Mouse (Mus musculus) spleen, postnatal 36 days (tissue): ENCODE measurements at regions not wholly inside any gene's neighbourhood (a gene's known extent, or its start where the extent isn't known, plus 50 kb on each side); places are given as distances from the start of the nearest gene placed in this dataset.
A peak's percentile ranks its signal among the peaks of the same experiment; 100 is the strongest.

Experiments
- DNase-seq, 2 experiments: peaks; one replicate each; pipeline ENCODE4 v3.0.0; 2022; ENCODE audit warnings: low spot score in 2 of 2, mixed read lengths in 1 of 2

DNA sequence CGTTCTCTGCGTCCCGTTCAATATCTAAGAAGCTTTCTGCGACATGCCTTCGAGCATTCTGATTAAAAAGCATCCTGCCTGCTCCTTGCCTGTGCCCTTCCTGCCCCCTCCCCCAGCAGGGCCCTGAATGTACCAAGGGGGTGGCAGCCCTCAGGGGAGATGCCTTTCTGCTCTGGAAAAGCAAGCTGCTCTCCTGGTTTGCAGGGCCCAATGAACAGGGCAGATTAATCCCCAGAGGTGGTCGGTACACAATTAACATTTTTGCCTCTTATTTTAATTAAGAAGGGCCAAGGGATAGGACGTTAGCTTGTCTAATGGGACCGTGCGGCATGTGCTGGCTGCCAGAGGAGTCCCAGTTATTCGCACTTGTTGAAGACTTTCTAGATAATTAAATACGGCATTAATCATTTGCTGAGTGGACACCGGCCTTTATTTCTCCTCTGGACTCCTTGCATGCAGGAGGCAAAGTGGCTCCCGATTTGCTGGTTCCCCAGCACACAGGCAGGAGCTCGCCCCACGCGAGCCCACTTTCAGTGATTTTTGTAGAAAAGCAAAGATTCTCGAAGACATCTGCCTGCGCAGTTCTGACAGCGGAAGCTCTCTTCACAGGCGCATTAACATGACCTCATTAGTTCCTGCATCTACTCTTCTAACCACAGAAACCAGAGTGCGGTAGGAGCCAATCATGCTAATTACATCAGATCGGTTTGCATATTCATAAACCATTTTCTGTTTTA is 336.8 kb upstream of the 4930535I16Rik start:
- no peak for DNase-seq

DNA sequence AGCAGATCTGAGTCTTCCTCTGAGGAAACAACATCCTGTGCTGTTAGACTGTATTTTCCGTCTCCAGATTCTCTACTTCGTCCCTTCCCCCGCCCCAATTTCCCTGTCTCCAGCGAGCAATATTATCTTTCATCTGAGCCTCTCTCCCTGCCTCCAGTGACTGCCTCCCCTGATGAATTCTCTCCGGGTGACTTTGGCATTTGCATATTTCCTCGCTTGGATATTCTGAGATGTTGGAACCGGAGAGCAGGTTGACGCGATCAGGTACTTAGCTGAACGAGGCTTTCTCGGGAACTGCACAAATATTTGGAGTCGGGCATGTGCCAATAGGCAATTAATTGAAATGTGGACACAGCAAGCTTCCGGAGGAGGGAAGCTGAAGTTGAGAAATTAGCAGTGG is 323.8 kb upstream of the 4930535I16Rik start:
- no peak for DNase-seq

GRCm38 (mm10) chr4:124236476-124236875 is 318.7 kb upstream of the 4930535I16Rik start:
- DNase-seq: no peak

GRCm38 (mm10) chr4:124228537-124228936 is 310.7 kb upstream of the 4930535I16Rik start:
- peak; percentile 10 to 41 for DNase-seq

- no peak for DNase-seq
Measured at GRCm38 (mm10) chr4:124223646-124224500, 306.1 kb upstream of the 4930535I16Rik start.

GRCm38 (mm10) chr4:124221736-124222135 is 303.9 kb upstream of the 4930535I16Rik start:
- no peak for DNase-seq

- DNase-seq: peak in 1 of 2 experiments; percentile 12
Measured at GRCm38 (mm10) chr4:124217206-124217605, 299.4 kb upstream of the 4930535I16Rik start.

- DNase-seq: no peak
Measured at GRCm38 (mm10) chr4:124216351-124216750, 298.5 kb upstream of the 4930535I16Rik start.

DNA sequence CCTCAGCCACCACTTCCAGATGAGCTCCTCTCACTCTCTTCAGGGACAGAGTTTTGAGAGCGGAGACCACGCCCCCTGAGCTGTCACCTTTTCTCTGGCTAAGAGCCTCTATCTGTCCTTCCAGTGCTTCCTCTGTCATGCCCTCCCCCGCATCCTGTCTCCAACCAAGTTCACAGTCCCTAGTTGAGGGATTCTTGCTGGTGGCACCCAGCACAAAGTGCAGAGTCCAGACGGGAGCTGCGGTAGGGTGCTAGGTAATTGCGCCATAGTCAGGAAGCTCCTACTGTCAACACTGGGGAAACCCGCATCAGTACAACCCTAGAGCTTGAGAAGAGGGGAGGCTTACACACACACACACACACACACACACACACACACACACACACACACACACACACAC is 297.3 kb upstream of the 4930535I16Rik start:
- DNase-seq: no peak

DNA sequence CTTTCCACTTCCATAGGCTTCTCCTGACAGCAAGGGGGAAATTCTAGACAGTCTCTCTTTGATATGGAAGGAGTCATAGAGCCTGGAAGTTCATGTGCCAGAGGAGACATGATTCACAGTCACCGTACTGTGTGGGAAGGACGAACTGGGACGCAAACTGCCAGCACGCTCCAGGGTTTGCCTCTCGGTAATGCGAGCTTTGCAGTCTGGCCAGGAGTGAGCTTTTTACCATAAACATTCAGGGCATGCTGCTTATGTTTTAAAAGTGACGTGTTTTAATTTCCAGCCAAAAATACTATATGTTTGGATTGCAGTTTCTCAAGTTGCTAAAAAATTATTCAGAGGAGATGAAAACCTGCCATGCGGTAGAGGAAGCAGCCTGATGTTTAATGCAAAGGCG is 292.3 kb upstream of the 4930535I16Rik start:
- DNase-seq: no peak

DNA sequence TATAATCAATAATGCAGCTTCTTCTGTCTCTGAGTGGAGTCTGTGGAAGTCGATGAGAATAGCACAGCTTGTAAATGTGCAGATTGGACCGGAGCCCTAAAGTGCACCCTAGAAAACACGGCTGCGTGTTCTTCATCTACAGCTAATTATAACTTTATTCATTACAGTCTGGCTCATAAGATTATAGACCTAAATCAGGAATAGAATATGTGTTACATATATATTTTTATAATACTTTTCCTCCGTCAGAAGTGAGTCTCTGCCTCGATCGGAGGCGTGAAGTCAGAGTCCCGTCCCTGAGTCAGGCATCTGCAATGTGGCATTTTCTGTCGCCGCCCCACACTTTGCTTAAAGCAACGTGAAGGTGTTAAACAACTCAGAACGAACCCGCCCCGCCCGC is 288.7 kb upstream of the 4930535I16Rik start:
- no peak for DNase-seq

GRCm38 (mm10) chr4:124203736-124204135 is 285.9 kb upstream of the 4930535I16Rik start:
- no peak for DNase-seq

DNA sequence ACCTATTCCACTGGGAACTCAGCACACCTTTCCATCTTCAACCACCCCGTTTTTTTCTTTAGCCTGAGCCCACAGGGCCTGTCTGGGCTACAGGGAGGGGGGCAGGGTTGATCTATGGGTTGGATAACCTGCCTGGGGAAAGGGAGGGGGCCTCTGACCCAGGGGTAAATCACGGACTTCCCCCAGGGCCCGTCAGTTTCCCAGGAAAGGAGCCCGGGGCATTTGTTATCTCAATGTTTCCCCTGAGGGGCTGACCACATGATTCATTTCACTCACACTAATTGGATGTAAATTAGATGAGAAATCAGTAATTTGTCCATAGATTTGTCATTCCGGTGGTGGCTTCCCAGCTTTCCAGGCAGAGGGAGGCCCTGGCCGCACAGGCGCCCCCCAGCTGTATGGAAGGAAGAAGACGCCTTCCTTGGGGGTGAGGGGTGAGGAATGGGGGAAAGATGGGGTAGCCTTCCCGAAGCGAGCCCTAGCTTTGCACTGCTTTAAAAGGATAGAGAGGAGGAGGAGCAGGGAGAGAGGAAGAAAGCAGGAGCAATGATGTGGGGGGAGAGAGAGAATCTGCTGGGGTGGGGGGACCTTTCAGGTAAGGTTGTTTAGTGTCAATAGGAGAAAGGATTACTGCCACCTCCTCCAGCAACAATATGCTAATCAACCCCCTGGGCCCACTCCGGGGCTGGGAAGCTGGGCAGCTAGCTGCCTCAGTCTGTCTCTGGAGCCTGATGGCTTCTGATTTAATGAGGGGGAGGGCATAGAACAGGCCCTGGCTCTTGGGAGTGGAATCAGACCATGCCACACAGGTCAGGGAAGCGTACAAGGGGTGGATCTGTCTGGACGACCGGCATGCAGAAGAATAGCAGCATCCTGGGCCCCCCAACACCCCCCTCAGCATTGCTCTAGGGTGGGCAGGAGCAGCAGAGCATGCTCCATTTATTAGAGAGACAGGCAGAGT is 282.3 kb upstream of the 4930535I16Rik start:
- no peak for DNase-seq

- DNase-seq: no peak
Measured at GRCm38 (mm10) chr4:124198832-124199231, 281.0 kb upstream of the 4930535I16Rik start.

DNA sequence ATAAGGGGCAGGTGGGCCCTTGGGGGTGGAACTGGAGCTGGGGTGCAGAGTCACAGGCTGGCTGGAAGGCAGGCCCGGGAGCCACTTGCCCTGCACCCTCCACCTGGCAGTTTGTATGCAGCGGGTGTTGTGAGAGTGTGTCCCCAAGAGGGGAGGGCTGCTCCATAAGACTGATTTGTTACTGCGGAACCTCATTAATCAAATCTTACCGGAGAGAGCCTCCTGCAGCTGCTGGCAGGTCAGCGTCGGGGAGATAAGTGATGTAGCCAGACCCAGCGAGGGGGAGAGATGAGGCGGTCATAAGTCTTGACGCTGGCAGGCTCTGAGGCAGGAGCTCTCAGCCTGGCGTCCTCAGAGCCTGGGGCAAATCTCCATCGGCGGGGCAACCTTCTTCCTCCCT is 278.9 kb upstream of the 4930535I16Rik start:
- no peak for DNase-seq

- no peak for DNase-seq
Measured at GRCm38 (mm10) chr4:124193059-124193721, 275.4 kb upstream of the 4930535I16Rik start.

DNA sequence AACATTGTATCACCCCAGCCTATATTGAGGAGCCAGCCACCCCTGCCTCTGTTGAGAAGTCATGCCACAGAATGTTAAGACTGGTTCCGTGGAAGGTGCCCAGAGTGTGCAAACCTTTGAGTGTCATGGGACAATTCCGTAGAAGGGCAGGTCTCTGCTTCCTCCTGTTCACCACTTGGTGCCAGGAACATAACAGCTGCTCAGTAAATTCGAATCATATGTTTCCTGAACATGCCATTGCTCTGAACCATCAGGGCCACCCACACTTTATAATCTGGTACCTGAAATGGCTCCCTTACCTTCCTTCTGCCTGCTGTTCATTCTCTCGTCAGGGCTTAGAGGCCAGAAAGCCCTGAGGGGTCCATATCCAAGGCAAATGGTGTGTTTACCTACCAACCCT is 273.0 kb upstream of the 4930535I16Rik start:
- DNase-seq: no peak

- DNase-seq: no peak
Measured at GRCm38 (mm10) chr4:124189993-124190385, 272.2 kb upstream of the 4930535I16Rik start.

DNA sequence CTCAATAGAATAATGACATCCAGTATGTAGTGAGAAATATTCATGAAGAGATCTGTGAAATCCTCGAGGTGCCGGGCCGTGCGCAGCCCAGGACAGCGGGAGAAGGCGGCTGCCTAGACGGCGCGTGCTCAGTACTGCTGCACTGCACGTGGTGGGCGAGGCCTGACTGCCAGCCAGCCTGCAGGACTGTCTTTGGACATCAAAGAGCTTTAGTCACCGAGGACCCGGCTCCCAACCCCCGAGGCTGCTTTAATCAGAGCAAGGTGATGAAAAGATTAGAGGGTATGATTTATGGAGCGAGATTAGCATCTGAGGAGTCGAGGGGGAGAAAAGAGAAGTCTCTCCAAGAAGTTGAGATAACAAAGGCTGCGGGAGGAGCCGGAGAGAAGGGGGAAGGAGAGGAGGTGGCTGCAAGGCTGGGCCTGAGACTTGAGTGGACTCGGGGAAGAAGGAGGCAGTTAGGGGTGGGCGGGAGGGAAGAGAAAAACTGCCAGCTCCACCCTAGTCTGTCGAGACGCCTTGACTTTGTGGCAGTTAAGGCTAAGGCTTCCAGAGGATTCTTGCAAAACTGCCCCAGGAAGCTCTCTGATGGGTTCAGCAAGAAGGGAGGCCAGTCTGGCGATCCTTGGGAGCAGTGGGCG is 271.6 kb upstream of the 4930535I16Rik start:
- no peak for DNase-seq

DNA sequence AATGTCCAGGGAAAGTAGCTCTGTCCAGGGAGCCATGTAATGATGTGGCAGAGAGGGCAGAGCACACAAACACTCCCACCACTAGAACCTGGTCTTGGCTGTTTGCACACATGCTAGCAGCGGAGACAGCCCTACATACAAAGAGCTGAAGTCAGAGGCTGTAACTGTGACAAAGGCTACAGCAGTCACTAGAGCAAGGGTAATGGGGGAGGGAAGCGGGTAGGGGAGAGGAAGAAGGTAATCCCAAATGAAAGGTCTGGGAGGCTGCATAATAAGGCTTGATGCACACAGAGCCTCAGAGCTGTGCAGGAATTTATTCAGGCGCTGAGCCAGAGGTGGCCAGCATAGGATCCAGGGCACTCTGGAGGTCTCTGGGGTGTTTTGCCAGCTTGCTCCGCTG is 269.3 kb upstream of the 4930535I16Rik start:
- no peak for DNase-seq

DNA sequence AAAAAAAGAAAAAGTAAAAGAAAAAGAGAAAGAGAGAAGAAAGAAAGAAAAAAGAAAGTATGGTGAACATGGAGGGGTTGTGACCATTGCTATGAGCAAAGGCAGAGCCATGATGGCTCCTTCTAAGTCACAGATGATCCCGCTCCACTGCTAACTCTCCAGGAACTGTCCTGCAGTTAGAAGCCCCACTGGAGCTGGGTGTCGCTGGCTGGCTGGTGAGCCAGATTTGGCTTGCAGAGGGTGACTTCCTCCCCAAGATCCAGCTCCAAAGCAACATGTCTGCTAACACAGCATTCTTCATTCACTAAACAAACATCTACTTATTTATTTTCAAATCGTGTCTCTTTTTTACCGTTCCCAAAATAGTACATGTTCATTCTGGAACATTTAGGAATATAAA is 263.5 kb upstream of the 4930535I16Rik start:
- no peak for DNase-seq
